Mouse (Mus musculus): ENCODE measurements at regions not wholly inside any gene's neighbourhood (a gene's known extent, or its start where the extent isn't known, plus 50 kb on each side); places are given as distances from the start of the nearest gene placed in this dataset.

DNA sequence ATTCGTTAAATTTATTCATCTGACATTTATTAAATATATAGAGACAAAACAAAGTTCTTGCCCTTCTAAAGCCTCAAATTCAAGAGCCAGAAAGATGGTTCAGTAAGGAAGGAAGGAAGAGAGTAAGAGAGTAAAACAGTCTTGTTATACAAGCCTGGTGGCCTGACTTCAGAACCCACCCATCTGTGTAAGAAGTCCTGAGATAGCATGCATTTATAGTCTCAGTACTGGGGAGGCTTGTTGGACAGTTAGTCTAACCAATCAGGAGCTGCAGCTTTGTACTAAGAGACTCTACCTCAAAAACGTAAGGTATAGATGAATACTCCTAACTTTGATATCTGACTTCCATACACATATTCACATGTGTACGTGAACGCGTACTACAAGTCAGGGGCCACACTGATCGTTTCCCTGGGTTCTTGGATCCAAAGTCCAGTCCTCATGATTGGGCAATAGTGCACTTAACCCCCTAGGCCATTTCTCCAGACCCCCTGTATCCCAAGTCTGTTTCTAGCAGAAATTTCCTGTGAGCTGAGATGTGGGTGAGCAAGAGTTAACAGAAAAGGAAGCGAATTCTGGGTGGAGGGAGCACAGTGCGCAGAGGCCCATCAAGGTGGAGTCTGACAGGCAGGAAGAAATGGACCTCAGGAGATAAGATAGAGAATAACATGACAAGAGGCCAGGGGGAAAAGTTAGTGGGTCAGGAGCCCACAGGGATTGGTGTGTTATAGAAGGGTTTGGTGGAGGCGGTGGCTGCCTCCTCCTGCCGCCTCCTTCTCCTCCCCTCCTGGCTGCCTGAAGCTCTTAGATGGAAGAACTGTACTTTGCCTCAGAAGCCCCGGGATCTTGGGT lies 187.0 kb downstream of the Kit start:
- DNase-seq = no peak

DNA sequence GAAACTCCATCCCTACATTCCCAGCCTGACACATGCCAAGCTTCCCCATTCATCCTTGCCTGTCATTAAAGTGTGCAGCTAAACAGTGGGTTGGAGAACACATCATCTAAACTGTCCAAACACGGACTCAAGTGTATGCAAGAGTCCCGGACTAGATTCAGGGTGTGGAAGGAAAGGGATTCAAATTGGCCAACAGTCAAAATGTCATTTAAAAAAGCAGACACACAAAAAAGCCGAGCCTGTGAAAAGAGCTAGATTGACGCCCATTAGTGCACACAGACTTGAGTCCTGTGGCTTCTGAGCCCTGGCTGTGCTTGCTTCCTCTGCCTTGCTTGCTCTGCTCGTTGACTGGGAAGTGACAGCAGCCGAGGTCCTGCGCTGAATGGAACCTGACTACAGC lies 181.5 kb downstream of the Kit start:
- DNase-seq = no peak

DNA sequence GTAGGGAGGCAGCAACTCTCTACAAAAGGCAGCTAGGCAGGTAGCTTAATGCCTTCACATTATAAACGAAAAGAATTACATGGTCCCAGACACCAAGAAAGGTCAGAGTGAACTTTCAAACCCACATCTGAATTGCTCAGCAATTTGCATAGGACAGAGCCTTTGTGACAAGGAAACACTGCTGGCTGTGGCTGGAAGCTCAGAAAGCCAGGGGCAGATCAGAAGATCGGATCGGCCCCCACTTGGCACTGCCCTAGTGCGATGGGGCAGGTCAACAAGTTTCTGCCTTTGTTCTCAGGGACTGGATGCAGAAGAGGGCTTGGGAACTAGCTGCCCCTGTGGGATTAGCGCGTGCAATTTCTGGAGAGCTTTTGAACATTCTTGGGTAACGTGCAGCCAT lies 179.6 kb downstream of the Kit start:
- DNase-seq = no peak

DNA sequence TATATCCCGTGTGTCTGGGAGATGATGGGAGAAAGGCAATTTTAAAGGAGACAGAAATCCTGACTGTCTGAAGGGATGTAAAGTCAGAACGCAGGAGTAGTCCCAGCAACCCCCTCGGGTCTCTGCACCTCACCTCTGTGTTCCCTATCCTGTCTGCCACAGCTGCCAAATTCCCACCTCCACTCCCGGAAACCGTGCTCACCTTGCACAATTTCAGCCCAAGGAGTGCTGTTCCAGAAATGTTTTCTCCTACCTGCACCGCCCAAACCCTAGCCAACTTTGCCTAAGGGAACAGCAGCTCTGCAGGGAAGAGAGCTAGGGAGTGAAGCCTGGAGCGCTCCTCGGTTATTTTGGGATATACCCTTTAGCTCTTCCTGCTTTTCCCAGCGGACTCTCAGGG lies 170.6 kb downstream of the Kit start:
- DNase-seq = no peak

DNA sequence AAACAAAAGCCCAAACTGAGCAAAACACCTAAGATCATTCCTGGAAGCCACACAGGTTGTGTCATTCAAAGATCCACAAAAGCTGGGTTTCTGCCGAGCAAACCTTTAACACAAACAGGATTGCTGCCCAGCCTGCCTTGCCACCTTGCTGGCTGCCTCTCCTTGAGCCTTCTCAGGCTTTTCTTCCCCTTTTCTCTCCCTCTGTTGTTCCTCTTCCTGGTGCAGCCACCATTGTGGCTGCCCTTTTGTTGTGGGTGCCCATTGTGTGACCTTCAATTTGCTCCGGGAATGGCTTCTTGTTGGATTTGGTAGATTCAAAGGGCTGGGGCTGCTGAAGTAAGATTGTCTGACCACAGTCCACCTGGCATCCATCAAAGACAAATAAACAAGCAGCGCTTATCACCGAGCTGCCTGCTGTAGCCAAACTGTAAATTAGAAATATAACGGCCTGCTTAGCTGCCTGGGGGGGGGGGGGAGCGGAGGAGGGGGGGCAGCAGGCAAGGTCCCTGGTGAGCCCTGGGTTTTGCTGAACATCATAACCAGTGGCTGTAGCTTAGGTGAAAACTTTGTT lies 169.8 kb downstream of the Kit start:
- DNase-seq = no peak

DNA sequence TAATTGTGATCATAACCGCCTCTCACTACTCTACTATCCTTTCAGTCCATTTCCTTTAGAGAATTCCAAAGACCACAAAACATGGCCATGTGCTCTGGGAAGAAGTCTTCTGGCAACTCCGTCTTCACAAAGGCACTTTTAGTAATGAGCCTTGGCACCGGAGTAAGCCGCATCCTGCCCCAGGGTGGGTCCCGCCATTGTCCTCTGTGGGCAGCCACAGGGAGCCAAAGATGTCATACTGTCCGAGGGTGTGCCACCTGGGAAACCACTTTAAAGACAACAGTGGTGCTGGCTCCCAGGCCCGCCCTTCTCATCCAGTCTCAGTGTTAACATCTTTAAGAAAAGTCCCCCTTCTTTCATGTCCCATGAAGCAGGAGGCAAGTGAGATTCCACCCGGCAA lies 164.6 kb downstream of the Kit start:
- DNase-seq = no peak

DNA sequence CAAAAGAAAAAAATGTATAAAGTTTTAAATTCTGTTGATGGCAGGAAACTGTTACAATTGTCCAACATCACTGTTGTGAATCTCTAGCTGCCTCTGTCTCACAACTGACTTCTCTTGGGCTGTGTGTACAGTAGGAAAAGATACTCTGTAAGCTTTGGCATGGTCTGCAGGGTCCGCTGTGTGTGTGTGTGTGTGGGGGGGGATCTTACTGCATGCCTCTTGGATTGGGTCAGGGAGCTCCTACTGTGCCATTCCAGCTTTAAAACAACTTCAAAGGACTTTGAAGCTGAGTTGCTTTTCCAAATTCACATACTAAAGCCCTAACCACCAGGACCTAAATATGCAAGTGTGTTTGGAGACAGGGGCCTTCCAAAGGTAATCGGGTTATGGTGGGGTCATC lies 163.7 kb downstream of the Kit start:
- no peak for DNase-seq

DNA sequence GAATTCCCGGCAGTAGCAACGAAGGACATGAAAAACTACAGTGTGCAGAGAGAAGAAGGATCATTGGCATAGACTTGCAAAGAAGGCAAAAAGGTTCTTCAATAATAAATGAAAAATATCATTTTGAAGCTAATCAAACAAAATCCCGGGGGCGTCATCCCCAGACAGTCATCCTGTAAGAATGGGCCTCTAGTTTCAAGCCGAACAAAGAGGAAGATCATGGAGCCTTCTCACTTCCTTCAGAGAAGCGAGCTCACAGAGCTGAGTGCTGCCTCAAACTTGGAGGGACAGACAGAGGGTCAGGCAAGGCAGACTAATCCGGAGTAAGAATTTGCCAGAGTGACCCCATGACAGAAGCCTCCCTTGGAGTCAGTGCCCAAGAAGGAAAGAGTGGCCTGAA lies 163.0 kb downstream of the Kit start:
- DNase-seq = no peak

DNA sequence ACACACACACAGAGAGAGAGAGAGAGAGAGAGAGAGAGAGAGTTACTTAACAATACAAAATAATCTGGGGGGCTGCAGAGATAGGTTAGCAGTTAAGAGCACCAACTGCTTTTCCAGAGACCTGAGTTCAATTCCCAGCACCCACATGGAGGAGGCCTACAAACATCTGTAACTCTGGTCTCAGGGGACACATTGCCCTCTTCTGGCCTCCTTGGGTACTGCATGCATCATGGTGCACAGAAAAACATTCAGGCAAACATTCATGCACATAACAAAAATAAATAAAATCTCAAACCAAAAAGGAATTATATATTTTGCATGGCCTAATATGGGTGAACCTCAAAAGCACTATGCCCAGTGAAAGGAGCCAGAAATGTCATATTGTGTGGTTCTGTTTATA lies 161.6 kb downstream of the Kit start:
- DNase-seq = no peak

DNA sequence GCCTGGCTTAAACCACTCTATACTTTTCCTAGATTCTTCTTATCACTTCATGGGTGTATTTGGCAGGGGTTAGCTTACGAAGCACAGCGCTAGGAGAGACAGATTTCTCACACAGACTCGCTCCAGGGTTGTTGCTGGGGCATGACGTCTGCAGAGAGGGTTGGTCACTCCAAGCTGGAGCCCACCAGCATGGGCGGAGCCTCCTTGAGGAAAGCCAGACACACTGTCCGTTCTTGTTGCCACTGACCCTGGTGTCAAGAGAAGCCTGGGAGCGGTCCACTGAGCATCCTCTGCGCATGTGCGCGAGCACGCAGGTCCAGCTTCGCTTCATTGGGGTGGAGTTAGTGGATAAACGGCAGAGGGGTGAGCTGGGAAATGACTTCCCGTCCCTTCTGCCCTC lies 159.8 kb downstream of the Kit start:
- DNase-seq = no peak

DNA sequence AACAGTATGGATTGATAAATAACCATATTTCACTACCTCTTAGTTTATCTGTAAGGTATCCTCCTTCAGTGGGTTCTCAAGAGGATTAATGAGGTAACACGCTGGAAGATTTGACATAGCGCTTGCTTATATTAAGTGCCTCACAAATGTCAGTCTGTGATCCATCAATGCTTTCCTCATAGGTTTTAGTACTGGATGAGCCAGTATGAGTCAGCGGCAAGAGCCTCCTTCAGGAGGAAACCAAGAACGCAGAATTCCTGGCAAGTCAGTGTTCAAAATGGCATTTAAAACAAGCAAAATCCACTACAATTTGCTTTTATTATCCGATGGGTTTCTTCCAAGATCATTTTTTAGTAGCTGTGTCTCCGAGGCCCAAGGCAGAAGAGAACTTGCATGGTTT lies 159.3 kb downstream of the Kit start:
- no peak for DNase-seq

DNA sequence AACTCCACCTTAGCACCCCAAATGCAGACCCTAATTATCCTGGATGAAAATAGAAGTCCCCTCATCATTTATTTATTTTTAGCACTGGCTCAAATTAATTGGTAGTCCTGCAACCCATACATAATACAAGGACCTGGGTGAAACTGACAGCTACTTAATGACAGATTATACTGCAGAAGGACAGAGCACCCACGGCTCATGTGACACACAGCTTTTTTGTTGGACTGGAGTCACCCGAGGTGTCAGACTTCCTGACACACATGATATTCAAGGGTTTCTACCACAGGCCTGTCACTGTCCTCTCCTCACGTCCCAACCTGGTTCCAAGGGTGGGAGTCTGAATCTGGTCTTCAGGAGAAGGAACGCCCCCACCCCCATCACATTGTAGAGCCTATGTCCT lies 156.5 kb downstream of the Kit start:
- DNase-seq = no peak

DNA sequence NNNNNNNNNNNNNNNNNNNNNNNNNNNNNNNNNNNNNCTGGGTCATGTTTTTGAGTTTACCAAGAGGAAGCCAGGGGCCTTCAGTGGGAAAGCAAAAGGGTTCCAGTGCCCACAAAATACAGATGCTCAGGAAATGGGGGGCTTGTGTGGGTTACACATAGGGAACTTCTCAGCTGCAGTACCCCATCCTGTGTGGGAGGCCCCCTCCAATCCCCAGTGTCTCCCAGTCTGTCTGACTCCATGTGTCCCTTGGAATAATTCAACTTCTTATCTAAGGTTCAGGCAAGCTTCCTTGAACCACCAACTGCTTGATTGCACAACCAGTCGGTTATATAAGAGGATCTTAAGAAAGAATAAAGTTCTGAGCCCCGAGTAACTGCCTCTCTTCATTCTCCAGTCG lies 156.0 kb downstream of the Kit start:
- DNase-seq = no peak

DNA sequence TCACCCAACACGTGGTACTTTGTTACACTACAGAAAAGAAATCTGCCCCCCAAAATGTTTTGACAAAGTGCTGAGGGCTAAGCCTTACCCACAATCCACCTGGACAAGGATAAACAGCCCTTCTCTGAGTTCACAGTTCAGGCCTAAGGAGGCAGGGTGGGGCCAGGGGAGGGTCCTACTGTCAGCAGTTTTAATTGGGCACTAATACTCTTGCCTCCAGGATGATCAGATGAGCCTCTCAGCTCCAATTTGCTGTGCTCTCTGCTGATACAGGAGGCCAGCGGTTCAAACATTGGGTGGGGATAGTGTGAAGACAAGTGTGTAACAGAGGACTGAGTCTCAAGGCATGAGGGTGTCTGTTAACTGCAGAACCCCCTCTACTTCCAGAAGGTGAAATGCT lies 146.6 kb downstream of the Kit start:
- no peak for DNase-seq

DNA sequence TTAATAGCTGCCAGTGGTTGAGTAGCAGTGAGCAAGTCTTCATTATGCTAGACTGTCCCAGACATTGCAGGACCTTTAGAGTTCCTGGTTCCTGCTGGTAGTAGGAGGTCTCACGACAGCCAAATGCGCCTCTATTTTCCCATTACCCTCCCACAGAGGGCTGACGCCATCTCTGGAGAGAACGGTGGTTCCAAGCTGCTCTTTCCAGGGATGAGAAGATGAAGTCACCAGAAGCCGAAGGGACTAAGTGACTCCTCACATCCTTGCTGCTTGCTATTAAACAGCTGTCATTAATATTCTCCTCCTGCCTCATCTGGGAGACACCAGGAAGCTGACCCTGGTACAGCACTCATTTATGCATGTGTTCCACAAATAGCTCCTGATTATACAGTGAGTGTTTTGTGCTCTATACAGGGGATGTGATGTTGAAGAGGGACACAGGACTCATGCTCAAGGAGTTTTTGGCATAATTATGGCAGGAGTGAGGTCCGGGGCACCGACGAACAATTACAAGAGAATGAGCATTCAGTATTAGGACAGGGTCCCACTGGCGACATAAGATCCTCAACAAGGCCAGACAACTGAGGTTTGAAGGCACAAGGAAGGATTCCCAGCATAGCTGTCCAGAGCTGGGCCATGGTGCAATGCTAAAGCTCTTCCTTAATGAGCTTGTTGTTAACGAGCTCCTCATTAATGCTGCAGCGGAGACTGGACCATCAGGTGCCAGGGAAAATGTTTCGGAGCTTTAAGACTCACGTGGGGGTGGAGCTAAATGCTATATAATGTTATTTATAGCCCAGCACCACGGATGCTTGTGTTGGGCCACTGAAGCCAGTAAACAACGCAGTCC lies 145.6 kb downstream of the Kit start:
- no peak for DNase-seq

DNA sequence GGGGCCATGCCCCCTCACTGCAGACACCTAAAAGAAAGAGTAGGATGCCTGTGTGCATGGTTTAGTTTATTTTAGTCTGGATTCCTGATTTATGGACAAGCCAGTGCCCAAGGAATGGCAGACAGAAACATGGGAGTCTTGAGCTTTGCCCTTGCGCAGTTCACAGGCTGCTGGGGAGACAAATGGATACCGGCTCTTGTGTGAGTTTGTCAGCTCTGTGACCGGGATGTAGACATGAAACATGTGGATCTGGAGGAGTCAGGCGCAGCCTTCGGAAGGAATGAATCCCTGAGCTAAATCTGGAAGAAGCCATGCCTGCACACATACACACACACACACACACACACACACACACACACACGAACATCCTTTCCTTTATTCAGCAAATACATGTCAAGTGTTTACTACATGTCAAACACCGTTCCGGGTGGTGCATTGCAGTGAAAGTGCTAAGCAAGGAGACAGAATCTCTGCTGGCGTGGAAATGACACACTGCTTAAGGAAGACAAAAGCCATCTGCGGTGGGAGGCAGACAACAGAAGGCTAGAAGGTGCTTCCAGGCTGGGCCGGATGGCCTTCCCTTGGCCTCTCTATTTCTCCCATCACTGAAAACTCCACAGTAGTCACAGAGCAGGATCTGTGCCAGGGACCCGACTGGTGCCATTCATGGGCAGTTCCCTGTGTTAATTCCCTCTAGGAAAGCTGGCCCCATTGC lies 144.0 kb downstream of the Kit start:
- DNase-seq = no peak
